Mouse (Mus musculus) CH12.LX (cell line): ENCODE measurements around the gene Grcc10. TPM values are rescaled to one million over a fixed set of nuclear protein-coding genes. Genes with fewer than 3 reads are reported as not detected.

Source experiments
- DNase-seq: peaks from one replicate; pipeline ENCODE4 v3.0.0-alpha.2; 2013; ENCODE audit errors: extremely low read depth
- H3K27ac ChIP-seq: 2 replicates; pipeline ENCODE4 v1.5.1; 2012; ENCODE audit warnings: low read depth, mild to moderate bottlenecking, control low read depth, moderate library complexity; ENCODE audit not compliant: insufficient read depth
- H3K27me3 ChIP-seq: replicated peaks from 2 replicates; pipeline ENCODE3; 2012; ENCODE audit warnings: inconsistent platforms
- H3K36me3 ChIP-seq, 2 experiments: replicated peaks in 1 of 2; 2 replicates each; pipeline versions ENCODE3 to v1.6.1; 2012; ENCODE audit warnings: inconsistent platforms in 1 of 2, low read length in 1 of 2, mild to moderate bottlenecking in 1 of 2, mixed read lengths in 1 of 2, moderate library complexity in 1 of 2; ENCODE audit not compliant: control insufficient read depth in 1 of 2, insufficient read depth in 1 of 2
- H3K4me1 ChIP-seq, 2 experiments: 2 replicates each; pipeline ENCODE4 v1.6.1; 2012; ENCODE audit warnings: inconsistent platforms in 1 of 2, moderate library complexity in 1 of 2; ENCODE audit not compliant: insufficient read depth in 2 of 2, control insufficient read depth in 1 of 2
- H3K4me2 ChIP-seq: 2 replicates; pipeline ENCODE4 v1.6.1; 2012; ENCODE audit warnings: low read depth, mild to moderate bottlenecking, control low read depth; ENCODE audit not compliant: poor library complexity, insufficient read depth, severe bottlenecking
- H3K4me3 ChIP-seq, 3 experiments: fragments of 150-350 bp in 1 of 3; sonication (generic) in 1 of 3; replicated peaks in 1 of 3; 2 replicates each; pipeline versions ENCODE3 to v1.5.1; 2011 to 2012; ENCODE audit warnings: low read depth in 2 of 3, low read length in 2 of 3, mild to moderate bottlenecking in 2 of 3, moderate library complexity in 2 of 3, control low read depth in 1 of 3, improper control_type of control experiment in 1 of 3, inconsistent platforms in 1 of 3, mixed read lengths in 1 of 3; ENCODE audit not compliant: poor library complexity in 1 of 3
- H3K79me2 ChIP-seq: replicated peaks from 2 replicates; pipeline ENCODE4 v1.6.1; 2012; ENCODE audit warnings: mild to moderate bottlenecking, moderate library complexity; ENCODE audit not compliant: control insufficient read depth, poor library complexity, insufficient read depth, severe bottlenecking; ENCODE audit errors: extremely low read depth
- H3K9ac ChIP-seq: 2 replicates; pipeline ENCODE4 v1.6.1; 2012; ENCODE audit warnings: low read depth, mild to moderate bottlenecking, control low read depth, moderate library complexity; ENCODE audit not compliant: insufficient read depth
- H3K9me3 ChIP-seq: replicated peaks from 2 replicates; pipeline ENCODE3; 2012; ENCODE audit warnings: low read length, inconsistent platforms, mixed read lengths
- BHLHE40 ChIP-seq: IDR thresholded peaks from 2 replicates; pipeline ENCODE4 v1.6.1; 2011; ENCODE audit warnings: mild to moderate bottlenecking, low read depth, low read length, improper control_type of control experiment
- CHD1 ChIP-seq: IDR thresholded peaks from 2 replicates; pipeline ENCODE4 v1.6.1; 2012; ENCODE audit warnings: low read depth, low read length, improper control_type of control experiment, inconsistent platforms
- CHD2 ChIP-seq: IDR thresholded peaks from 2 replicates; pipeline ENCODE4 v1.6.1; 2011; ENCODE audit warnings: low read length, improper control_type of control experiment
- CTCF ChIP-seq, 2 experiments: IDR thresholded peaks in 1 of 2; conservative IDR thresholded peaks in 1 of 2; 2 replicates each; pipeline ENCODE4 v1.5.1; 2011 to 2012; ENCODE audit warnings: low read depth in 2 of 2, low read length in 2 of 2, improper control_type of control experiment in 1 of 2, inconsistent platforms in 1 of 2, mild to moderate bottlenecking in 1 of 2, moderate library complexity in 1 of 2
- E2F4 ChIP-seq: IDR thresholded peaks from 2 replicates; pipeline ENCODE4 v1.6.1; 2011; ENCODE audit warnings: low read depth, low read length, improper control_type of control experiment; ENCODE audit not compliant: insufficient replicate concordance
- ELF1 ChIP-seq: IDR thresholded peaks from 2 replicates; pipeline ENCODE4 v1.6.1; 2014; ENCODE audit warnings: low read depth, mild to moderate bottlenecking, inconsistent platforms, low read length, improper control_type of control experiment
- EP300 ChIP-seq: IDR thresholded peaks from 2 replicates; pipeline ENCODE4 v1.6.1; 2011; ENCODE audit warnings: low read length, improper control_type of control experiment
- ETS1 ChIP-seq: conservative IDR thresholded peaks from 2 replicates; pipeline ENCODE4 v1.6.1; 2012; ENCODE audit warnings: low read depth, mild to moderate bottlenecking, inconsistent platforms, low read length, improper control_type of control experiment, moderate library complexity
- GABPA ChIP-seq: IDR thresholded peaks from 2 replicates; pipeline ENCODE4 v1.6.1; 2012; ENCODE audit warnings: low read depth, low read length, improper control_type of control experiment, inconsistent platforms; ENCODE audit not compliant: insufficient replicate concordance
- HCFC1 ChIP-seq: IDR thresholded peaks from 2 replicates; pipeline ENCODE4 v1.6.1; 2012; ENCODE audit warnings: low read depth, mild to moderate bottlenecking, inconsistent platforms, low read length, improper control_type of control experiment
- IRF4 ChIP-seq: IDR thresholded peaks from 2 replicates; pipeline ENCODE4 v1.6.1; 2014; ENCODE audit warnings: low read depth, mild to moderate bottlenecking, inconsistent platforms, low read length, improper control_type of control experiment
- JUN ChIP-seq: IDR thresholded peaks from 2 replicates; pipeline ENCODE4 v1.6.1; 2011; ENCODE audit warnings: low read depth, mild to moderate bottlenecking, low read length, improper control_type of control experiment, moderate library complexity; ENCODE audit not compliant: insufficient read depth
- JUND ChIP-seq: conservative IDR thresholded peaks from 2 replicates; pipeline ENCODE4 v1.6.1; 2011; ENCODE audit warnings: low read depth, low read length, improper control_type of control experiment
- KAT2A ChIP-seq: IDR thresholded peaks from 2 replicates; pipeline ENCODE4 v1.6.1; 2012; ENCODE audit warnings: low read length, improper control_type of control experiment, inconsistent platforms; ENCODE audit not compliant: insufficient replicate concordance
- MAFK ChIP-seq: IDR thresholded peaks from 2 replicates; pipeline ENCODE4 v1.6.1; 2011; ENCODE audit warnings: low read length, improper control_type of control experiment; ENCODE audit not compliant: insufficient replicate concordance
- MAX ChIP-seq: IDR thresholded peaks from 2 replicates; pipeline ENCODE4 v1.6.1; 2011; ENCODE audit warnings: low read length, improper control_type of control experiment
- MAZ ChIP-seq: IDR thresholded peaks from 2 replicates; pipeline ENCODE4 v1.6.1; 2012; ENCODE audit warnings: low read depth, mild to moderate bottlenecking, inconsistent platforms, low read length, improper control_type of control experiment, moderate library complexity
- MEF2A ChIP-seq: IDR thresholded peaks from 2 replicates; pipeline ENCODE4 v1.6.1; 2014; ENCODE audit warnings: low read depth, mild to moderate bottlenecking, inconsistent platforms, low read length, improper control_type of control experiment, borderline replicate concordance
- MXI1 ChIP-seq: IDR thresholded peaks from 2 replicates; pipeline ENCODE4 v1.6.1; 2011; ENCODE audit warnings: mild to moderate bottlenecking, low read depth, low read length, improper control_type of control experiment
- MYC ChIP-seq: IDR thresholded peaks from 2 replicates; pipeline ENCODE4 v1.6.1; 2011; ENCODE audit warnings: low read depth, mild to moderate bottlenecking, improper control_type of control experiment, low read length
- NELFE ChIP-seq: IDR thresholded peaks from 2 replicates; pipeline ENCODE4 v1.6.1; 2011; ENCODE audit warnings: low read depth, low read length, improper control_type of control experiment
- NRF1 ChIP-seq: IDR thresholded peaks from 2 replicates; pipeline ENCODE4 v1.6.1; 2014; ENCODE audit warnings: low read depth, mild to moderate bottlenecking, inconsistent platforms, low read length, improper control_type of control experiment, moderate library complexity
- PAX5 ChIP-seq: IDR thresholded peaks from 2 replicates; pipeline ENCODE4 v1.6.1; 2012; ENCODE audit warnings: low read length, inconsistent platforms, mixed read lengths
- POLR2A ChIP-seq: IDR thresholded peaks from 2 replicates; pipeline ENCODE4 v1.6.1; 2011; ENCODE audit warnings: low read depth, mild to moderate bottlenecking, improper control_type of control experiment, low read length
- POLR2AphosphoS2 ChIP-seq: IDR thresholded peaks from 2 replicates; pipeline ENCODE4 v1.6.1; 2011; ENCODE audit warnings: low read depth, low read length, improper control_type of control experiment
- RAD21 ChIP-seq: IDR thresholded peaks from 2 replicates; pipeline ENCODE4 v1.6.1; 2011; ENCODE audit warnings: low read depth, mild to moderate bottlenecking, low read length, improper control_type of control experiment, moderate library complexity
- RCOR1 ChIP-seq: conservative IDR thresholded peaks from 2 replicates; pipeline ENCODE4 v1.6.1; 2012; ENCODE audit warnings: low read depth, mild to moderate bottlenecking, inconsistent platforms, low read length, improper control_type of control experiment
- SIN3A ChIP-seq: IDR thresholded peaks from 2 replicates; pipeline ENCODE4 v1.6.1; 2012; ENCODE audit warnings: low read length, improper control_type of control experiment, inconsistent platforms
- SMC3 ChIP-seq: IDR thresholded peaks from 2 replicates; pipeline ENCODE4 v1.6.1; 2011; ENCODE audit warnings: low read depth, low read length, improper control_type of control experiment
- TBP ChIP-seq: conservative IDR thresholded peaks from 2 replicates; pipeline ENCODE4 v1.6.1; 2011; ENCODE audit warnings: low read depth, low read length, improper control_type of control experiment
- TCF12 ChIP-seq: IDR thresholded peaks from 2 replicates; pipeline ENCODE4 v1.6.1; 2014; ENCODE audit warnings: low read depth, mild to moderate bottlenecking, inconsistent platforms, low read length, improper control_type of control experiment
- UBTF ChIP-seq: IDR thresholded peaks from 2 replicates; pipeline ENCODE4 v1.6.1; 2012; ENCODE audit warnings: low read depth, mild to moderate bottlenecking, inconsistent platforms, low read length, improper control_type of control experiment, moderate library complexity
- USF2 ChIP-seq: conservative IDR thresholded peaks from 2 replicates; pipeline ENCODE4 v1.6.1; 2011; ENCODE audit warnings: low read depth, low read length, improper control_type of control experiment
- ZC3H11A ChIP-seq: IDR thresholded peaks from 2 replicates; pipeline ENCODE4 v1.6.1; 2012; ENCODE audit warnings: low read depth, mild to moderate bottlenecking, inconsistent platforms, low read length, improper control_type of control experiment
- ZKSCAN1 ChIP-seq: IDR thresholded peaks from 2 replicates; pipeline ENCODE4 v1.6.1; 2012; ENCODE audit warnings: low read depth, inconsistent platforms, low read length, improper control_type of control experiment, borderline replicate concordance
- ZMIZ1 ChIP-seq: IDR thresholded peaks from 2 replicates; pipeline ENCODE4 v1.6.1; 2012; ENCODE audit warnings: low read depth, mild to moderate bottlenecking, inconsistent platforms, low read length, improper control_type of control experiment
- ZNF384 ChIP-seq: IDR thresholded peaks from 2 replicates; pipeline ENCODE4 v1.6.1; 2012; ENCODE audit warnings: low read depth, low read length, improper control_type of control experiment, inconsistent platforms
- dilution Hi-C: fragments of 300-500 bp; cut with MboI; formaldehyde crosslinking; loops from 2 replicates; pipeline ENCODE4 v1.14.3; 2020; ENCODE audit warnings: low sequenced_read_pairs; ENCODE audit not compliant: extremely low pct_unique_long_range_greater_than_20kb, extremely low pct_ligation_motif_present
- in situ Hi-C: fragments of 300-500 bp; cut with MboI; formaldehyde crosslinking; loops from 3 replicates; pipeline ENCODE4 v1.14.3; 2019; ENCODE audit warnings: low sequenced_read_pairs, low pct_ligation_motif_present, low pct_unique_long_range_greater_than_20kb, mixed read lengths
- polyA plus RNA-seq: library from polyadenylated mRNA; unstranded; fragments of >175 nt; gene quantifications from 2 replicates; pipeline ENCODE4 v1.2.1, GENCODE M21; 2012; ENCODE audit warnings: low read depth; ENCODE audit not compliant: insufficient read length
- total RNA-seq, 2 experiments: library from RNA; depleted of rRNA; stranded (reverse); fragments of 300-350 nt in 1 of 2; fragments of >200 nt in 1 of 2; gene quantifications; 2 replicates each; pipeline ENCODE4 v1.2.3; 2012 to 2014

Gene Grcc10
- total RNA-seq (2012; rRNA removed) (146 and 197 TPM in 2 replicates), total RNA-seq (2014; rRNA removed) (59.3 and 64.3 TPM in 2 replicates), polyA plus RNA-seq (88.4 and 93.7 TPM in 2 replicates)

GRCm38 (mm10) chr6:124740888-124741761 is at the start of gene Grcc10:
Gene Grcc10 (minus strand): TSS chr6:124741374.
- H3K4me2 ChIP-seq, result peak within 1 kb of the TSS; percentile 76
- H3K4me1 ChIP-seq, result peaks cover 31 to 79% of the 10 kb centered on the region in 2 experiments
- in situ Hi-C loops, result no loop called here
- H3K36me3 ChIP-seq, result peaks cover 18 to 23% of the 10 kb centered on the region in 2 experiments
- peak within 1 kb of the TSS; percentile 90 for H3K9ac ChIP-seq
- H3K27me3 ChIP-seq, result no peaks in the 10 kb centered on the region
- peak within 1 kb of the TSS; percentile 98 for H3K27ac ChIP-seq
- H3K9me3 ChIP-seq, result no peaks in the 10 kb centered on the region
- dilution Hi-C loops, result no loop called here
- DNase-seq, result peak; percentile 99
- H3K4me3 ChIP-seq, result peak within 1 kb of the TSS; percentile 62 to 74 (median 70)
- no peaks in the 10 kb centered on the region for H3K79me2 ChIP-seq
- peak; percentile 99 for TF ChIP-seq NELFE
- TF ChIP-seq TBP, result peak; percentile 100
- peak; percentile 95 for TF ChIP-seq CHD2
- peak; percentile 80 for TF ChIP-seq HCFC1
- TF ChIP-seq MEF2A, result peak; percentile 83
- TF ChIP-seq ZC3H11A, result 0 out of 2 replicates have a peak, but pooled peaks have one; percentile 1
- TF ChIP-seq IRF4, result peak; percentile 85; the same call in 1 of the 2 replicates
- peak; percentile 93 for TF ChIP-seq UBTF
- TF ChIP-seq NRF1, result 0 out of 2 replicates have a peak, but pooled peaks have one; percentile 47
- no peak for TF ChIP-seq GABPA
- peak; percentile 89 for TF ChIP-seq RCOR1
- TF ChIP-seq PAX5, result no peak
- TF ChIP-seq TCF12, result peak; percentile 75
- peak; percentile 82; the same call in 1 of the 2 replicates for TF ChIP-seq JUND
- peak; percentile 93 for TF ChIP-seq SIN3A
- peak; percentile 87 for TF ChIP-seq MXI1
- TF ChIP-seq ELF1, result peak; percentile 93
- TF ChIP-seq RAD21, result no peak; the same call in 1 of the 2 replicates
- no peak for TF ChIP-seq CTCF (conservative IDR thresholded peaks at IDR 0.05 in 1 of 2, IDR thresholded peaks at IDR 0.05 in 1 of 2; ENCODE audit: low read depth in 2 of 2, low read length in 2 of 2)
- TF ChIP-seq MAZ, result peak; percentile 99
- no peak for TF ChIP-seq ZKSCAN1
- TF ChIP-seq CHD1, result no peak
- peak; percentile 97 for TF ChIP-seq ETS1
- TF ChIP-seq ZNF384, result peak; percentile 99
- TF ChIP-seq MAX, result peak; percentile 82
- TF ChIP-seq JUN, result peak; percentile 53; the same call in 1 of the 2 replicates
- TF ChIP-seq POLR2AphosphoS2, result peak; percentile 100
- peak; percentile 83; the same call in 1 of the 2 replicates for TF ChIP-seq E2F4
- TF ChIP-seq SMC3, result no peak; the same call in 1 of the 2 replicates
- peak; percentile 72; the same call in 1 of the 2 replicates for TF ChIP-seq KAT2A
- peak; percentile 47; the same call in 1 of the 2 replicates for TF ChIP-seq USF2
- TF ChIP-seq BHLHE40, result peak; percentile 84
- TF ChIP-seq ZMIZ1, result peak; percentile 100
- peak; percentile 89 for TF ChIP-seq MAFK
- peak; percentile 100 for TF ChIP-seq POLR2A
- peak; percentile 89; the same call in 1 of the 2 replicates for TF ChIP-seq MYC
- peak; percentile 62; the same call in 1 of the 2 replicates for TF ChIP-seq EP300
